Mouse (Mus musculus) fibroblast of lung, adult 2 months (primary cell): ENCODE measurements around the gene Mau2.
"Not testable (repeated sequence)": the region's sequence is repeated elsewhere in the genome, so short reads cannot be mapped to it uniquely, and the experiment has no call there.

Experiments used
- DNase-seq: peaks from one replicate; pipeline ENCODE4 v3.0.0-alpha.2; 2011; ENCODE audit warnings: low read depth

The Mau2 gene

GRCm38 (mm10) chr8:70042583-70043455, at the start of gene Mau2, which contains the start of gene Sugp1:
TSS of gene Mau2 (minus strand) at chr8:70042734.
TSS of gene Sugp1 (plus strand) at chr8:70042813.
- DNase-seq: peak; percentile 97

GRCm38 (mm10) chr8:70089296-70089960, 46.9 kb upstream of the Mau2 start:
- no peak for DNase-seq

- no peak for DNase-seq
These were observed 45.5 kb upstream of the Mau2 start for GRCm38 (mm10) chr8:70087836-70088650.

- DNase-seq: no peak
These were observed 44.7 kb upstream of the Mau2 start for GRCm38 (mm10) chr8:70087237-70087636.

- no peak for DNase-seq
These were observed 43.6 kb upstream of the Mau2 start for GRCm38 (mm10) chr8:70086151-70086550.

GRCm38 (mm10) chr8:70084191-70085065, 41.9 kb upstream of the Mau2 start:
- no peak for DNase-seq

- DNase-seq: no peak
These were observed 40.8 kb upstream of the Mau2 start, which contains the start of gene Hapln4 for GRCm38 (mm10) chr8:70083285-70083684. TSS of gene Hapln4 (plus strand) at chr8:70083457.

GRCm38 (mm10) chr8:70081976-70082375, 39.4 kb upstream of the Mau2 start:
- DNase-seq: no peak

GRCm38 (mm10) chr8:70073682-70074081, 31.1 kb upstream of the Mau2 start:
- no peak for DNase-seq

- DNase-seq: no peak
These were observed 30.6 kb upstream of the Mau2 start for GRCm38 (mm10) chr8:70073120-70073519.

GRCm38 (mm10) chr8:70072441-70073069, 30.0 kb upstream of the Mau2 start, which contains the start of gene Tm6sf2:
TSS of gene Tm6sf2 (plus strand) at chr8:70072924.
- DNase-seq: no peak

GRCm38 (mm10) chr8:70071836-70072440, 29.4 kb upstream of the Mau2 start:
- no peak for DNase-seq

GRCm38 (mm10) chr8:70057721-70058120, 15.2 kb upstream of the Mau2 start:
- DNase-seq: no peak

GRCm38 (mm10) chr8:70050434-70050833, 7.9 kb upstream of the Mau2 start:
- not testable (repeated sequence) for DNase-seq

GRCm38 (mm10) chr8:70049662-70050061, 7.1 kb upstream of the Mau2 start:
- DNase-seq: no peak

- no peak for DNase-seq
These were observed 1.5 kb upstream of the Mau2 start for GRCm38 (mm10) chr8:70043996-70044395.

- DNase-seq: no peak
These were observed 518 bp downstream of the Mau2 start for GRCm38 (mm10) chr8:70041885-70042546.

GRCm38 (mm10) chr8:70037994-70038393, 4.5 kb downstream of the Mau2 start:
- DNase-seq: no peak

- DNase-seq: no peak
These were observed 12.3 kb downstream of the Mau2 start for GRCm38 (mm10) chr8:70030255-70030654.

GRCm38 (mm10) chr8:70026151-70026550, 16.4 kb downstream of the Mau2 start:
- DNase-seq: no peak
